Mouse (Mus musculus): Measurements from ENCODE around the gene Hsbp1. TPM values are rescaled to one million over a fixed set of nuclear protein-coding genes. Genes with fewer than 3 reads are reported as not detected.
A peak's percentile ranks its signal among the peaks of the same experiment; 100 is the strongest.
"Not testable (repeated sequence)": the region's sequence is repeated elsewhere in the genome, so short reads cannot be mapped to it uniquely, and the experiment has no call there.

Hsbp1 gene
- polyA plus RNA-seq (2011; ENCODE audit: insufficient read depth, insufficient read length, low read depth, missing spikeins) = 140 and 152 TPM in 2 replicates

DNA sequence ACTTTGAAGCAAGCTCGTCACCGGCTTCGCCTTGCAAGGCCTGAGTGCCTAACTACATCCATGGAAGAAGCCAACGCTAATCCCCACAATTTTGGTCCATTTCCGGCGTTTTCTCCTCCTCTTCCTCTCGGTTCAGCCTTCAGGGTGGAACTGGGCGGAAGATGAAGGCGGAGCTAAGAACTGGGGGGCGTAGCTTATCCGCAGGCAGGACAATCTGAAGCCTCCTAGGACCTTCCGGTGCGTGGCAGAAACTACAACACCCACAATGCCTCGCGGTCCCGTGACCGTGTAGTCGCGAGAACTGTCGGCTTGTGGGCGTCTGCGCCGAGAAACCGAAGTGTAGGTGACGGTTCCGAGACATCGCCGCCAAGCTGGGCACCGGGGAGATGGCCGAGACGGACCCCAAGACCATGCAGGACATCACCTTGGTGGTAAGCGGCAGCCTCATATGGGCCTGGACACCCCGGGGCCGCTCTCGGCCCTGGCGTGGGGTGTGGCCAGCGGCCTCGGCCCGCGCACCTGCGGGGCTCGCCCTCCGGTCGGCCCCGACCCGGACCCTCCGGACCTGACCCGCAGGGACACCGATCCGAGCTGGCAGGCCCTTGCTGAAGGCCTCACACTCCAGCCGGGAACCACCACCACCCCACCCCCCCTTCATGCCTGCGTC, at the start of gene Hsbp1:
Hsbp1 (plus strand) TSS at position 299 of the 667 bp plus-strand sequence.
- H3K27me3 ChIP-seq (ENCODE audit: control insufficient read depth, insufficient read depth, low read length, poor library complexity, severe bottlenecking) = no peaks in the 10 kb centered on the region
- H3K9me3 ChIP-seq (replicated peaks; ENCODE audit: control insufficient read depth, insufficient read depth, low read length, poor library complexity, severe bottlenecking) = no peaks in the 10 kb centered on the region
- H3K4me3 ChIP-seq (ENCODE audit: low read depth, low read length) = peak within 1 kb of the TSS; percentile 86
- H3K4me1 ChIP-seq (ENCODE audit: control insufficient read depth, insufficient read depth, low read length) = no peaks in the 10 kb centered on the region
- TF ChIP-seq CTCF (IDR thresholded peaks at IDR 0.05; ENCODE audit: low read depth, low read length) (no peak), POLR2A (IDR thresholded peaks at IDR 0.05; ENCODE audit: insufficient read depth, low read length) (peak; percentile 30)
- H3K27ac ChIP-seq (ENCODE audit: insufficient read depth, low read length) = peak within 1 kb of the TSS; percentile 36
- H3K36me3 ChIP-seq (ENCODE audit: control insufficient read depth, insufficient read depth, low read length, poor library complexity, severe bottlenecking) = peaks cover 28% of the 10 kb centered on the region
- peak within 1 kb of the TSS; percentile 89 for H3K9ac ChIP-seq (ENCODE audit: low read depth, poor library complexity, severe bottlenecking)

GRCm38 (mm10) chr8:119295477-119295876, 48.8 kb upstream of the Hsbp1 start:
- no peaks in the 10 kb centered on the region for H3K4me1 ChIP-seq (ENCODE audit: control insufficient read depth, insufficient read depth, low read length)
- H3K4me3 ChIP-seq (ENCODE audit: low read depth, low read length) = no peak overlapping the region
- peaks cover 3% of the 10 kb centered on the region; the same call in 1 of the 2 replicates for H3K9me3 ChIP-seq (replicated peaks; ENCODE audit: control insufficient read depth, insufficient read depth, low read length, poor library complexity, severe bottlenecking)
- H3K9ac ChIP-seq (ENCODE audit: low read depth, poor library complexity, severe bottlenecking) = no peak overlapping the region
- no peaks in the 10 kb centered on the region for H3K36me3 ChIP-seq (ENCODE audit: control insufficient read depth, insufficient read depth, low read length, poor library complexity, severe bottlenecking)
- TF ChIP-seq EP300 (IDR thresholded peaks at IDR 0.05; ENCODE audit: insufficient read depth, low read depth, low read length) (no peak), CTCF (IDR thresholded peaks at IDR 0.05; ENCODE audit: low read depth, low read length) (peak; percentile 11)
- H3K27me3 ChIP-seq (ENCODE audit: control insufficient read depth, insufficient read depth, low read length, poor library complexity, severe bottlenecking) = no peaks in the 10 kb centered on the region
- no peak overlapping the region for H3K27ac ChIP-seq (ENCODE audit: insufficient read depth, low read length)

DNA sequence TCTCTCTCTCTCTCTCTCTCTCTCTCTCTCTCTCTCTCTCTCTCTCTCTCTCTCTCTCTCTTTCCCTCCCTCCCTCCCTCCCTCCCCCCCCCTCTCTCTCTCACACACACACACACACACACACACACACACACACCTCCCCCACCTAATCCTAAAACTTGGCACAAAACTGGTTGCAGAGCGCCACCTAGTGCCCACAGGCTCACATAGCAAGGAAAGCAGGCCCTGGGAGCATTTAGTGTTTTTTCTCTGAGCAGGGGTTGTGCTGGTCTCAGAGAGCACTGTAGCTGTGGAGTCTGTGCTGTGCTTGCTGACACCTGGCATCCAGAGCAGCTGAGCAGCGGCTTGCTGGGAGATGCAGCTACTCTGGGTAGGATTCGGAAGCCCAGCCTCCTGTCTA, 46.5 kb upstream of the Hsbp1 start:
- H3K27ac ChIP-seq (ENCODE audit: insufficient read depth, low read length); H3K9me3 ChIP-seq (replicated peaks; ENCODE audit: control insufficient read depth, insufficient read depth, low read length, poor library complexity, severe bottlenecking); H3K4me1 ChIP-seq (ENCODE audit: control insufficient read depth, insufficient read depth, low read length); H3K36me3 ChIP-seq (ENCODE audit: control insufficient read depth, insufficient read depth, low read length, poor library complexity, severe bottlenecking); H3K9ac ChIP-seq (ENCODE audit: low read depth, poor library complexity, severe bottlenecking); H3K27me3 ChIP-seq (ENCODE audit: control insufficient read depth, insufficient read depth, low read length, poor library complexity, severe bottlenecking); H3K4me3 ChIP-seq (ENCODE audit: low read depth, low read length): not testable (repeated sequence)
- TF ChIP-seq CTCF (IDR thresholded peaks at IDR 0.05; ENCODE audit: low read depth, low read length) = peak; percentile 90

DNA sequence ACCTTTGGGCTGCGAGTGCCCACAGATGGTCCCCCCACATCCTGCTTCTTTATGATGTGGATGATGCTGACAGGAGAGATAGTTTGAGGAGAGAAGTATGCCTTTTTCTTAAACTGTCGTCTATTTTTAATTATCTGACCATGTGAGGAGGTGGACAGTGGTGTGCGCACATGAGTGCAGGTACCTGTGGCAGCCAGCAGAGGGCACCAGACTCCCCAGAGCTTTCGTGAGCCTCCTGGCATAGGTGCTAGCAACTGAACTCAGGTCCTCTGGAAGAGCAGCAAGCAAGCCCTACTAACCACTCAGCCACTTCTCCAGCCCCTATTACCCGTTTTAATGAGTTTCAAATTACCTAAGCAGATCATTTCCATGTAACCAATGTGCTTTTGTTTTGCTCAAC, 44.0 kb upstream of the Hsbp1 start:
- no peak for TF ChIP-seq EP300 (IDR thresholded peaks at IDR 0.05; ENCODE audit: insufficient read depth, low read depth, low read length)
- TF ChIP-seq CTCF (IDR thresholded peaks at IDR 0.05; ENCODE audit: low read depth, low read length) = peak; percentile 48
- TF ChIP-seq POLR2A (IDR thresholded peaks at IDR 0.05; ENCODE audit: insufficient read depth, low read length) = no peak
- no peaks in the 10 kb centered on the region for H3K27me3 ChIP-seq (ENCODE audit: control insufficient read depth, insufficient read depth, low read length, poor library complexity, severe bottlenecking)
- no peaks in the 10 kb centered on the region for H3K36me3 ChIP-seq (ENCODE audit: control insufficient read depth, insufficient read depth, low read length, poor library complexity, severe bottlenecking)
- no peaks in the 10 kb centered on the region; the same call in 1 of the 2 replicates for H3K9me3 ChIP-seq (replicated peaks; ENCODE audit: control insufficient read depth, insufficient read depth, low read length, poor library complexity, severe bottlenecking)
- H3K4me1 ChIP-seq (ENCODE audit: control insufficient read depth, insufficient read depth, low read length) = no peaks in the 10 kb centered on the region
- H3K9ac ChIP-seq (ENCODE audit: low read depth, poor library complexity, severe bottlenecking) = no peak overlapping the region
- no peak overlapping the region for H3K27ac ChIP-seq (ENCODE audit: insufficient read depth, low read length)
- no peak overlapping the region for H3K4me3 ChIP-seq (ENCODE audit: low read depth, low read length)

- Histone ChIP-seq H3K27me3 (ENCODE audit: control insufficient read depth, insufficient read depth, low read length, poor library complexity, severe bottlenecking) (no peaks in the 10 kb centered on the region), H3K4me1 (ENCODE audit: control insufficient read depth, insufficient read depth, low read length) (no peaks in the 10 kb centered on the region), H3K27ac (ENCODE audit: insufficient read depth, low read length) (no peak overlapping the region), H3K4me3 (ENCODE audit: low read depth, low read length) (no peak overlapping the region), H3K9me3 (replicated peaks; ENCODE audit: control insufficient read depth, insufficient read depth, low read length, poor library complexity, severe bottlenecking) (no peaks in the 10 kb centered on the region; the same call in 1 of the 2 replicates), H3K9ac (ENCODE audit: low read depth, poor library complexity, severe bottlenecking) (no peak overlapping the region), H3K36me3 (ENCODE audit: control insufficient read depth, insufficient read depth, low read length, poor library complexity, severe bottlenecking) (no peaks in the 10 kb centered on the region)
- TF ChIP-seq CTCF (IDR thresholded peaks at IDR 0.05; ENCODE audit: low read depth, low read length) (no peak), EP300 (IDR thresholded peaks at IDR 0.05; ENCODE audit: insufficient read depth, low read depth, low read length) (no peak), POLR2A (IDR thresholded peaks at IDR 0.05; ENCODE audit: insufficient read depth, low read length) (no peak)
These were observed 40.1 kb upstream of the Hsbp1 start for GRCm38 (mm10) chr8:119304196-119304595.

DNA sequence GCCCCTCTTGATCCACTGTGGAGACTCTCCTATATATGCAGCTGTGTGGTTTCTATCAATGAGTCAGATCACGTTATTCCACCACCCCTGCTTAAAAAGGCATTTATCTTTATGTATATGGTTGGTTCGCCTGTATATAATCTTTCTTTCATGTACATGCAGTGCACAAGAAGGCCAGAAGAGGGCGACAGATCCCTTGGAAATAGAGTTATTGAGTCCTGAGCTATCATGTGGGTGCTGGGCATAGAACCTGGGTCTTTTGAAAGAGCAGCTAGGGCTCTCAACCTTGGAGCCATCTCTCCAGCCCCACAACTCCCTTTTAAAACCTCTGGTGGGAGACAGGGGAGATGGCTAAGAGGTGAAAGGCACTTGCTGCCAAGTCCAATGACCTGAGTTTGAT, 32.9 kb upstream of the Hsbp1 start:
- no peaks in the 10 kb centered on the region for H3K4me1 ChIP-seq (ENCODE audit: control insufficient read depth, insufficient read depth, low read length)
- no peak for TF ChIP-seq POLR2A (IDR thresholded peaks at IDR 0.05; ENCODE audit: insufficient read depth, low read length)
- TF ChIP-seq CTCF (IDR thresholded peaks at IDR 0.05; ENCODE audit: low read depth, low read length) = no peak
- H3K27me3 ChIP-seq (ENCODE audit: control insufficient read depth, insufficient read depth, low read length, poor library complexity, severe bottlenecking) = no peaks in the 10 kb centered on the region
- H3K27ac ChIP-seq (ENCODE audit: insufficient read depth, low read length) = no peak overlapping the region
- H3K9me3 ChIP-seq (replicated peaks; ENCODE audit: control insufficient read depth, insufficient read depth, low read length, poor library complexity, severe bottlenecking) = no peaks in the 10 kb centered on the region
- H3K9ac ChIP-seq (ENCODE audit: low read depth, poor library complexity, severe bottlenecking) = no peak overlapping the region
- no peak overlapping the region for H3K4me3 ChIP-seq (ENCODE audit: low read depth, low read length)
- no peaks in the 10 kb centered on the region for H3K36me3 ChIP-seq (ENCODE audit: control insufficient read depth, insufficient read depth, low read length, poor library complexity, severe bottlenecking)
